Mouse (Mus musculus) G1E (cell line): ENCODE results near the gene Csnk2b.

ENCODE experiments used
- CTCF ChIP-seq: IDR thresholded peaks from 2 replicates; pipeline ENCODE4 v1.5.1; 2012; ENCODE audit warnings: low read depth, low read length, inconsistent platforms, mixed read lengths
- GATA1 ChIP-seq: IDR thresholded peaks from 2 replicates; pipeline ENCODE4 v1.6.1; 2012; ENCODE audit warnings: borderline replicate concordance, low read length, inconsistent platforms, mixed read lengths
- GATA2 ChIP-seq: IDR thresholded peaks from 2 replicates; pipeline ENCODE4 v1.6.1; 2012; ENCODE audit warnings: low read depth, low read length, inconsistent platforms, borderline replicate concordance
- POLR2AphosphoS5 ChIP-seq: IDR thresholded peaks from 2 replicates; pipeline ENCODE4 v1.6.1; 2012; ENCODE audit warnings: low read depth, low read length, inconsistent platforms; ENCODE audit not compliant: insufficient replicate concordance
- TAL1 ChIP-seq: conservative IDR thresholded peaks from 2 replicates; pipeline ENCODE4 v1.6.1; 2012; ENCODE audit warnings: low read depth, low read length, inconsistent platforms, mixed read lengths

DNA sequence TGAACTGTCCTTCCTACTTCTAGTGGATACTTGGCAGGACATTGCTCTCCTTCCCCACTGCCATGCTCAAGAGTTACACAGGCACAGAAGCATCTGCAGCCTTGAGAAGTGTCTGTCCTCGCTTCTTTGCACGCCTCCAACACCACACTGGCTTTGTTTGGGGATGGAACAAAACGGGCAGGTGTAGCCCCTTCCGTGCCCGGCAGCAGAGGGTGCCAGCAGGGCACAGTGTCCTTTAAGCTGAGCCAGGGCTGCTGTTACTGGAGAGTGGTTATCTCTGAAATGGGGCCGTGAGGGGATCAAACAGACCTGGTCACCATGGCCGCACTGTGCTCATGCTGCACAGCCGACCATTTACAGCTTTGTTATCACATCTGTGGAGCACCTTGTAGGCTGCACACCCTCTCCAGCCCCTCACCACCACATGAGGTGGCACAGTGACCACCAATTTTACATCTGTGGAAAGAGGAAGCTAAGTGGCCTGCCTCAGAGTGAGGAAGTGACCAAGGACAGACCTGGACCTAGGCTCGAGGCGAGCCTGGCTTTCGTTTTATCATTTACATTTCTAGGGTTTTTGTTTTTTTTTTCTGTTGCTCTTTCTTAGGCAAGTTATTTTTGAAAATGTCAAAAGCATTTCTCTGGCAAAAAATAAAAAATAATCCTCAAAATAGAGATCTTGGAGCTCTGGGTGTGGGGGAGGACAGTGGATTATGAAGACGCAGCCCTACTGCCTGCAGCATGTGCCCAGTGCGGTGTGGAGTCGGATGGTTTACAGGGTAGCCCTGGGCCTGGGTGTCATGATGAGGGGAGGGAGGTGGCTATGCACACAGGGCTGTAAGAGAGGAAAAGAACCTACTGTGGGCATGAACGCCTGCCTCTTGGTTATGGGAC is 27.1 kb downstream of the Csnk2b start:
- TF ChIP-seq CTCF = no peak
- no peak for TF ChIP-seq GATA2
- TF ChIP-seq POLR2AphosphoS5 = no peak
- no peak for TF ChIP-seq GATA1
- TF ChIP-seq TAL1 = no peak
